Mouse (Mus musculus): ENCODE results near the gene Drc3. TPM values are rescaled to one million over a fixed set of nuclear protein-coding genes. Genes with fewer than 3 reads are reported as not detected.

Drc3 gene
- polyA plus RNA-seq, 1 experiment = 5.2 TPM

DNA sequence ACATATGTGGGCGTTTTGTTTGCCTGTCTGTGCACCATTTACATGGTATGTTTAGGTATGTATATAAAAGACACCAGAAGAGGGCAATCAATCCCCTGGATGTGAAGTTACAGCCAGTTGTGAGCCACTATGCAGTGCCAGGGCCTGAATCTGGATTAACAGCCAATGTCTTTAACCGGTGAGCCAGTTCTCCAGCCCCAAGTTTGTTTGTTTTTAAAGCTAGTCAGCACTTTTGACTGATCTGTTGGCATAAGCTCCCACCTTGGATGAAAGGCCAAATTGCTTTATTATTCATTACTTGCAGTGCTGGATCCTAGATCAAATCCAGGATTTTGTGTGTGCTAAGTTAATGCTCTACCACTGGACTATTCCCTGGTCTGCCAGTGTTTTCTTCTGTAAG, 1.7 kb upstream of the Drc3 start:
- Histone ChIP-seq H3K27ac (ENCODE audit: control insufficient read depth, insufficient read depth, low read length) (no peak overlapping the region), H3K27me3 (ENCODE audit: control insufficient read depth, insufficient read depth, low read length) (no peaks in the 10 kb centered on the region), H3K36me3 (ENCODE audit: control insufficient read depth, insufficient read depth, low read length) (no peaks in the 10 kb centered on the region), H3K4me3 (ENCODE audit: control insufficient read depth, insufficient read depth, low read length) (no peak overlapping the region), H3K4me1 (replicated peaks; ENCODE audit: control insufficient read depth, insufficient read depth, low read length) (peaks cover 7% of the 10 kb centered on the region)
- no peak for DNase-seq
- 76% methylated on average over 2 of the region's 2 CpGs for WGBS
- TF ChIP-seq POLR2A (IDR thresholded peaks at IDR 0.05; ENCODE audit: control insufficient read depth, extremely low read depth, insufficient read depth, low read length, poor library complexity) (no peak), CTCF (IDR thresholded peaks at IDR 0.05; ENCODE audit: borderline replicate concordance, control insufficient read depth, extremely low read depth, insufficient read depth, low read length, poor library complexity) (no peak)

GRCm38 (mm10) chr11:60351925-60352371, 1.2 kb upstream of the Drc3 start:
- H3K27me3 ChIP-seq (ENCODE audit: control insufficient read depth, insufficient read depth, low read length) = no peaks in the 10 kb centered on the region
- no peak for TF ChIP-seq CTCF (IDR thresholded peaks at IDR 0.05; ENCODE audit: borderline replicate concordance, control insufficient read depth, extremely low read depth, insufficient read depth, low read length, poor library complexity)
- no peak for TF ChIP-seq POLR2A (IDR thresholded peaks at IDR 0.05; ENCODE audit: control insufficient read depth, extremely low read depth, insufficient read depth, low read length, poor library complexity)
- peak overlapping the region; percentile 1; the same call in 1 of the 2 replicates for H3K27ac ChIP-seq (ENCODE audit: control insufficient read depth, insufficient read depth, low read length)
- DNase-seq = no peak
- WGBS = 42% methylated on average over 11 of the region's 11 CpGs
- no peaks in the 10 kb centered on the region for H3K36me3 ChIP-seq (ENCODE audit: control insufficient read depth, insufficient read depth, low read length)
- peak overlapping the region; percentile 63 for H3K4me3 ChIP-seq (ENCODE audit: control insufficient read depth, insufficient read depth, low read length)
- peaks cover 7% of the 10 kb centered on the region for H3K4me1 ChIP-seq (replicated peaks; ENCODE audit: control insufficient read depth, insufficient read depth, low read length)

DNA sequence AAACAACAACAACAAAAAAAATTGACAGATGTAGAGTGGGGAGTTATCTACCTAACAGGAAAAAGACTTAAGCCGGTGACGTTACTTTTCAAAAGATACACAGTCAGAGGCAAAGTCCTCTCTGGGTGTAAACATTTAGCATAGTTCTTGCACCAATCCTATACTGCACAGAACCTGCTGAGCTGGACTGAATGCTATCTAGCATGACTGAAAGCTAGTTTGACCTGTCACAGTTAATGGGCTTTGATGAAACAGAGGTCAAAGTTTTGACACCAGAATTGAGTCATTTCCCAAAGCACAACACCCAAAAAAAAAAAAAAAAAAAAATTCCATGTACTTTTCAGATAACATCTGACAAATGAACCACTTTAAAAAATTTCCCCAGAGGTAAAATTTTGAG, 2.8 kb downstream of the Drc3 start:
- Histone ChIP-seq H3K4me1 (replicated peaks; ENCODE audit: control insufficient read depth, insufficient read depth, low read length) (peaks cover 7% of the 10 kb centered on the region), H3K27me3 (ENCODE audit: control insufficient read depth, insufficient read depth, low read length) (no peaks in the 10 kb centered on the region), H3K36me3 (ENCODE audit: control insufficient read depth, insufficient read depth, low read length) (no peaks in the 10 kb centered on the region), H3K27ac (ENCODE audit: control insufficient read depth, insufficient read depth, low read length) (no peak overlapping the region), H3K4me3 (ENCODE audit: control insufficient read depth, insufficient read depth, low read length) (no peak overlapping the region)
- TF ChIP-seq CTCF (IDR thresholded peaks at IDR 0.05; ENCODE audit: borderline replicate concordance, control insufficient read depth, extremely low read depth, insufficient read depth, low read length, poor library complexity) = no peak
- TF ChIP-seq POLR2A (IDR thresholded peaks at IDR 0.05; ENCODE audit: control insufficient read depth, extremely low read depth, insufficient read depth, low read length, poor library complexity) = no peak
- 93% methylated on average over 2 of the region's 2 CpGs for whole genome bisulfite sequencing
- DNase-seq = no peak

- no peak overlapping the region for H3K27ac ChIP-seq (ENCODE audit: control insufficient read depth, insufficient read depth, low read length)
- H3K27me3 ChIP-seq (ENCODE audit: control insufficient read depth, insufficient read depth, low read length) = no peaks in the 10 kb centered on the region
- WGBS = 78% methylated on average over 1 of the region's 1 CpGs
- H3K4me1 ChIP-seq (replicated peaks; ENCODE audit: control insufficient read depth, insufficient read depth, low read length) = peaks cover 4% of the 10 kb centered on the region
- TF ChIP-seq POLR2A (IDR thresholded peaks at IDR 0.05; ENCODE audit: control insufficient read depth, extremely low read depth, insufficient read depth, low read length, poor library complexity) (no peak), CTCF (IDR thresholded peaks at IDR 0.05; ENCODE audit: borderline replicate concordance, control insufficient read depth, extremely low read depth, insufficient read depth, low read length, poor library complexity) (no peak)
- H3K4me3 ChIP-seq (ENCODE audit: control insufficient read depth, insufficient read depth, low read length) = no peak overlapping the region
- no peak for DNase-seq
- H3K36me3 ChIP-seq (ENCODE audit: control insufficient read depth, insufficient read depth, low read length) = no peaks in the 10 kb centered on the region
Measured at GRCm38 (mm10) chr11:60357116-60357515, 4.0 kb downstream of the Drc3 start.

DNA sequence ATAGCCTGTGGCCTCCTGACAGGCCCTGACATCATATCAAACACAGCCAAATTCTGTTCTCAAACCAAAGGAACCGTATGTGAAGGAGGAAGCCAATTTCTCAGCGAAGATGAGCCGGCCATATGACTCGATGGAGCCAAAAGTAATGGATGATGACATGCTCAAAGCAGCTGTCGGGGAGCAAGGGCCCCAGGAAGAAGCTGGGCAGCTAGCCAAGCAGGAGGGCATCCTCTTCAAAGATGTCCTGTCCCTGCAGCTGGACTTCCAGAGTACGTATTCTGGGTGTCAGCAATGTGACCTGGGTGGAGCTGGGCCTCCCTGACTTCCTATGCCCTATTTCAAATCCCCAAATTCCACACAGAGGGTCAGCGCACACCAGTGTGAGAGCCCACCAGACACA, 5.4 kb downstream of the Drc3 start:
- WGBS = 78% methylated on average over 7 of the region's 7 CpGs
- DNase-seq = no peak
- H3K27me3 ChIP-seq (ENCODE audit: control insufficient read depth, insufficient read depth, low read length) = no peaks in the 10 kb centered on the region
- no peak for TF ChIP-seq CTCF (IDR thresholded peaks at IDR 0.05; ENCODE audit: borderline replicate concordance, control insufficient read depth, extremely low read depth, insufficient read depth, low read length, poor library complexity)
- no peak for TF ChIP-seq POLR2A (IDR thresholded peaks at IDR 0.05; ENCODE audit: control insufficient read depth, extremely low read depth, insufficient read depth, low read length, poor library complexity)
- no peak overlapping the region for H3K4me3 ChIP-seq (ENCODE audit: control insufficient read depth, insufficient read depth, low read length)
- H3K36me3 ChIP-seq (ENCODE audit: control insufficient read depth, insufficient read depth, low read length) = no peaks in the 10 kb centered on the region
- no peak overlapping the region for H3K27ac ChIP-seq (ENCODE audit: control insufficient read depth, insufficient read depth, low read length)
- no peaks in the 10 kb centered on the region for H3K4me1 ChIP-seq (replicated peaks; ENCODE audit: control insufficient read depth, insufficient read depth, low read length)

- H3K4me1 ChIP-seq (replicated peaks; ENCODE audit: control insufficient read depth, insufficient read depth, low read length) = no peaks in the 10 kb centered on the region
- no peak overlapping the region for H3K4me3 ChIP-seq (ENCODE audit: control insufficient read depth, insufficient read depth, low read length)
- DNase-seq = no peak
- TF ChIP-seq POLR2A (IDR thresholded peaks at IDR 0.05; ENCODE audit: control insufficient read depth, extremely low read depth, insufficient read depth, low read length, poor library complexity) = no peak
- no peak for TF ChIP-seq CTCF (IDR thresholded peaks at IDR 0.05; ENCODE audit: borderline replicate concordance, control insufficient read depth, extremely low read depth, insufficient read depth, low read length, poor library complexity)
- no peaks in the 10 kb centered on the region for H3K27me3 ChIP-seq (ENCODE audit: control insufficient read depth, insufficient read depth, low read length)
- WGBS = 69% methylated on average over 5 of the region's 5 CpGs
- no peak overlapping the region for H3K27ac ChIP-seq (ENCODE audit: control insufficient read depth, insufficient read depth, low read length)
- H3K36me3 ChIP-seq (ENCODE audit: control insufficient read depth, insufficient read depth, low read length) = no peaks in the 10 kb centered on the region
Measured at GRCm38 (mm10) chr11:60359138-60359537, 6.0 kb downstream of the Drc3 start.

DNA sequence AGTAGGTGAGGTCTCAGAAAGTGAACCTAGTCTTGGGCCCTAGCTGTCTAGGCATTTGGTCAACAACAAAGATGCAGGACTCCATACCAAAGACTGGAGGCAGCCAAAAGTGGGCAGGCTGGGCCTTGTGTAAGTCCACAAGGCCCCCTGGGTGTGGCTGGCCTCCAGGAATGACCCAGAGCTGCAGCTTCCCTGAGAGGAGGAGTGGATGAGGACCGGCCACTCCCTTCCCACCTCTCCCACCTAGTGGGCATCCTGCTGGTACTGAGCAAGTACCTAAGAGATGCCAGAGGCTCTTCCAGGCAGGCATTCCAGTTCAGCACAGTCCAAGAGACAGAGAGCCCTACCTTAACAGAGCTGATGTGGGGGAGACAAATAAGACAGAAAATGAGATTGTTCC, 6.8 kb downstream of the Drc3 start:
- TF ChIP-seq CTCF (IDR thresholded peaks at IDR 0.05; ENCODE audit: borderline replicate concordance, control insufficient read depth, extremely low read depth, insufficient read depth, low read length, poor library complexity) (no peak), POLR2A (IDR thresholded peaks at IDR 0.05; ENCODE audit: control insufficient read depth, extremely low read depth, insufficient read depth, low read length, poor library complexity) (no peak)
- 100% methylated on average over 1 of the region's 1 CpGs for WGBS
- Histone ChIP-seq H3K27me3 (ENCODE audit: control insufficient read depth, insufficient read depth, low read length) (no peaks in the 10 kb centered on the region), H3K4me3 (ENCODE audit: control insufficient read depth, insufficient read depth, low read length) (no peak overlapping the region), H3K27ac (ENCODE audit: control insufficient read depth, insufficient read depth, low read length) (no peak overlapping the region), H3K36me3 (ENCODE audit: control insufficient read depth, insufficient read depth, low read length) (no peaks in the 10 kb centered on the region), H3K4me1 (replicated peaks; ENCODE audit: control insufficient read depth, insufficient read depth, low read length) (no peaks in the 10 kb centered on the region)
- DNase-seq = no peak
